Mouse (Mus musculus) left cerebral cortex, adult 2 months (tissue): ENCODE results near the gene Lrfn1. TPM values are rescaled to one million over a fixed set of nuclear protein-coding genes. Genes with fewer than 3 reads are reported as not detected.
A peak's percentile ranks its signal among the peaks of the same experiment; 100 is the strongest.

Source experiments
- DNase-seq, 2 experiments: peaks; one replicate each; pipeline ENCODE4 v3.0.0; 2021 to 2022; ENCODE audit warnings: low spot score in 2 of 2, mixed read lengths in 1 of 2; ENCODE audit errors: extremely low spot score in 1 of 2
- H3K27ac ChIP-seq: fragments of 200-600 bp; 2 replicates; pipeline ENCODE4 v1.8.1; 2022
- H3K4me3 ChIP-seq: fragments of 200-600 bp; 2 replicates; pipeline ENCODE4 v1.8.1; 2022
- CTCF ChIP-seq: fragments of 200-600 bp; IDR thresholded peaks from 2 replicates; pipeline ENCODE4 v1.8.1; 2022; ENCODE audit warnings: antibody characterized with exemption, mild to moderate bottlenecking, moderate library complexity
- intact Hi-C: fragments of 180-260 bp; cut with DNase I; formaldehyde crosslinking; loops from one replicate; pipeline ENCODE4 v1.15.1; 2025
- total RNA-seq, 2 experiments: library from RNA; stranded (reverse); gene quantifications; 2 replicates each; pipeline ENCODE4 v1.2.3; 2021

Gene Lrfn1
- total RNA-seq, 2 experiments from 2014 or later = 96.7 to 105 TPM

DNA sequence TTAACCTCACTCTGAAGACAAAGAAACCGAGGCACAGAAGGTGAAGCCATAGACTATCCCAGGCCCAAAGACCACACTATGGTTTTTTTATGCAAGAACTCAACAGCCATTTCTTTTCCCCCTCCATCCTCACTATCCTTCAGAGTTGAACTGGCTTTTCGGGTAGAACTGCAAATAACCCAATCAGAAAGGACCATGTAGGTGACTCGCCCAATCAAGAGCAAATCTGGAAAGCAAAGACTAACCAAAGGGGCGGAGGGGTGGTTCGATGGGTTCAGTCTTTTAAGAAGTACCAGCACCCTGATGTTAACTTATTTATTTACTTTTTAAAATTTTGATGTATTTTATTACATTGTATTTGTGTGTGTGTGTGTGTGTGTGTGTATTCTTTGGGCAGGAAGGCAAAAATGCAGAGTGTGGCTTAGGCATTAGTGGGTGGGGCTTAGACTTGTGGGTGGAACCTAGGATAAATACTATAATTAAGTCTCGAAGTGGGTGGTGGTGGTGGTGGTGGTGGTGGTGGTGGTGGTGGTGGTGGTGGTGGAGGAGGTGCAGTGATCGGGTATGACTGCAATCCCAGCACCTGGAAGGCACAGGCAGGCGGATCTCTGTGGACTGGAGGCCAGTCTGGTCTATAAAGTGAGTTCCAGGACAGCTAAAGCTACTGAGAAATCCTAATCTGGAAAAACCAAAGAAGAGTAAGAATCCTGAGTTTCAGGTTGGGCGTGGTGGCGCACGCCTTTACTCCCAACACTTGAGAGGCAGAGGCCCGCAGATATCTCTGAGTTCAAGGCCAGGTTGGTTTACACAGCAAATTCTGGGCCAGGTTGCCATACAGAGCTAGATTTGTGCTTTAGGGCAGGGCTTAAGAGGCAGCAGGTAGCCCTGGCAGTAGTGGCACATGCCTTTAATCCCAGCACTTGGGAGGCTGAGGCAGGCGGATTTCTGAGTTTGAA lies 3.6 kb upstream of the Lrfn1 start:
- H3K27ac ChIP-seq = no peak overlapping the region
- DNase-seq = no peak
- H3K4me3 ChIP-seq = no peak overlapping the region
- no peak for TF ChIP-seq CTCF
- intact Hi-C loops = no loop called here

DNA sequence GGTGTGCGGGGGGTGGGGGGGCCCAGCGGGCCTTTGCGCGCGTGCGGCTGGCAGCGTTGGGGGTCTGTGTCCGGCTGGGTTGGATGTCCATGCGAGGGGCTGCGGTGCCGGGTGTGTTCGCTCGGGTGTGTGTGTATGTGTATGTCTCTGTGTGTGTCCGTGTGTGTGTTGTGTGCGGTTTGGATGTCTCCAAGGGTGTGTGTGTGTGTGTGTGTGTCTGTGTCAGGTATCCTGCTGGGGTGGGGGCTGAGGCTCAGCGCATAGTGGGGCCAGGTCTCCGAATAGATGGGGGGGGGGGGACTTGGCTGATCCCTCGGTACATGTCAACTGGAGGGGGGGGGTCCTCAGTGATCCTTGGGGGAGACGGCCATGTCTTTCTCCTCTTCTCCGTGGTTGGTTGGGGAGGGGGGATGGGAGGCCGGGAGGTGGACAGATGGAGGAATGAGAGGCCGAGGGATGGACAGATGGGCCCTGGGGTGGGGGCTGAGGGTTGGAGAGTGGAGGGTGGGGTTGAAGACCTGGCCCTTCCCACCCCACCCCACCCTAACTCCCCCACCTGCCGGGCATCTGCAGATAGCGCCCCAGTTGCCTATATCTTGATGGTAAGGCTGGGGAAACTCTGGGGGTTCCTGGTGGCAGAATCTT lies 703 bp downstream of the Lrfn1 start:
- no peak for TF ChIP-seq CTCF
- no peak for DNase-seq
- peak overlapping the region; percentile 79 for H3K27ac ChIP-seq
- peak overlapping the region; percentile 67 for H3K4me3 ChIP-seq
- intact Hi-C loops = no loop called here

GRCm38 (mm10) chr7:28460361-28460760 lies 8.6 kb downstream of the Lrfn1 start:
- no peak overlapping the region for H3K4me3 ChIP-seq
- intact Hi-C loops = no loop called here
- TF ChIP-seq CTCF = no peak
- H3K27ac ChIP-seq = no peak overlapping the region
- no peak for DNase-seq

DNA sequence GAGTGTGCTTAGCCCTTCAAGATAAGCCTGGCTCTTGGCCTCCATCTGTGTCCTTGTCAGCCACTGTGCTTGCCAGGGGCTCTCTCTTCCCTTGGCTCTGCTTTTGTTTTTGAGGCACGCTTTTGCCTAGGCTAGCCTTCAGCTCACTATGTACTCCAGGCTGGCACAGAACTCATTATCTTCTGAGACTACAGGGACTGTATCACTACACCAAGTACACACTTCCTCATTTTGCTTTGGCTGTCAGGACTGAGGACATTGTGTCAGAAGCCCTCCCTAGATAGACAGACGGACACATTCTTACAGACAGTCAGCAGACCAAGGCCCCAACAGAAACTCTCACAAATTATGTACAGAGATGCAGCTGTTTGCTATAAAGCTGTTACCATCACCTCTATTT lies 11.0 kb downstream of the Lrfn1 start:
- no peak for TF ChIP-seq CTCF
- intact Hi-C loops = no loop called here
- no peak overlapping the region for H3K27ac ChIP-seq
- no peak overlapping the region for H3K4me3 ChIP-seq
- DNase-seq = no peak

- TF ChIP-seq CTCF = no peak
- Histone ChIP-seq H3K27ac (peak overlapping the region; percentile 87), H3K4me3 (peak overlapping the region; percentile 48)
- intact Hi-C loops = no loop called here
- peak; percentile 86 to 88 for DNase-seq
These were observed 12.8 kb downstream of the Lrfn1 start for GRCm38 (mm10) chr7:28464416-28465212.

- H3K27ac ChIP-seq = no peak overlapping the region
- no peak for DNase-seq
- intact Hi-C loops = no loop called here
- no peak overlapping the region for H3K4me3 ChIP-seq
- no peak for TF ChIP-seq CTCF
These were observed 15.0 kb downstream of the Lrfn1 start for GRCm38 (mm10) chr7:28466721-28467212.

DNA sequence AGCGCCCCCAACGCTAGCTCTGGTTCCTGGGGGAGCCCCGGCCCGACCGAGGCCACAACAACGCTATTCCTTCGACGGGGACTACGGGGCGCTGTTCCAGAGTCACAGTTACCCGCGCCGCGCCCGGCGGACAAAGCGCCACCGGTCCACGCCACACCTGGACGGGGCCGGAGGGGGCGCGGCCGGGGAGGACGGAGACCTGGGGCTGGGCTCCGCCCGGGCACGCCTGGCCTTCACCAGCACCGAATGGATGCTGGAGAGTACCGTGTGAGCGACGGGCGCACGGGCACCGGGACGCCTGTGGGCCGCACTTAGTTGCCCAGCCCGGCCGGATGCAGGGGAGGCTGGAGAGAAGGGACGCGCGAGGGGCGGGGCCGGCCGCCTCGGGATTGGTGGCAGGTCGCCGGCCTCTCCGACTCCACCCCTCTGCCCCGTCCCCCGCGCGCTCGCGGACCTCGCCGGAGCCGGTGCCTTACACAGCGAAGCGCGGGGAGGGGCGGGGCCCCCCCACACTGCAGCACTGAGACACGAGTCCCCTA lies 15.5 kb downstream of the Lrfn1 start:
- Histone ChIP-seq H3K27ac (no peak overlapping the region), H3K4me3 (peak overlapping the region; percentile 32)
- no peak for TF ChIP-seq CTCF
- peak in 1 of 2 experiments; percentile 33 for DNase-seq
- intact Hi-C loops = no loop called here

DNA sequence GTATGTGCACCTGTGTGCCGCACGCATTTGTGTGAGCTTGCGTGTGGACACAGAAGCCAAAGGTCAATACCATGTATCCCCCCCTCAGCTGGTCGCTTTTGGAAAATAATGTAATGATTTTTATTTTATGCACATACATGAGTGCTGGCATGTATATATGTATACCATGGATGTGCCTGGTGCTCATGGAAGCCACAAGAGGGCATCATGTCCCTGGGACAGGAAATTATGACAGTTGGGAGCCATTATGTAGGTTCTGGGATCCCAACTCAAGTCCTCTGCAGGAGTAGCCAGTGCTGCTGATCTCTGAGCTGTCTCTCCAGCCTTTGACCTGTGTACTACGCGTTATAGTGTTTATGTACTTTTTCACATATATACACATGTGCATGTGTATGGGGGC lies 24.4 kb downstream of the Lrfn1 start:
- TF ChIP-seq CTCF = no peak; the same call in 1 of the 2 replicates
- Histone ChIP-seq H3K27ac (no peak overlapping the region), H3K4me3 (no peak overlapping the region)
- DNase-seq = no peak
- intact Hi-C loops = no loop called here

- H3K4me3 ChIP-seq = no peak overlapping the region
- no peak for DNase-seq
- intact Hi-C loops = no loop called here
- TF ChIP-seq CTCF = no peak
- H3K27ac ChIP-seq = no peak overlapping the region
These were observed 25.6 kb downstream of the Lrfn1 start for GRCm38 (mm10) chr7:28477363-28477762.

GRCm38 (mm10) chr7:28478854-28479253 lies 27.1 kb downstream of the Lrfn1 start:
- intact Hi-C loops = no loop called here

GRCm38 (mm10) chr7:28482854-28483253 lies 31.1 kb downstream of the Lrfn1 start:
- peak in 1 of 2 experiments; percentile 60 for DNase-seq
- intact Hi-C loops = no loop called here
- H3K4me3 ChIP-seq = no peak overlapping the region
- no peak for TF ChIP-seq CTCF
- H3K27ac ChIP-seq = 0 out of 2 replicates have a peak overlapping the region, but pooled peaks have one; percentile 40

More at GRCm38 (mm10) chr7:28478854-28479253, 27.1 kb downstream of the Lrfn1 start:
- no peak for DNase-seq
- no peak for TF ChIP-seq CTCF
- no peak overlapping the region for H3K4me3 ChIP-seq
- no peak overlapping the region for H3K27ac ChIP-seq
